Mouse (Mus musculus): ENCODE results near the gene Kif1c. TPM values are rescaled to one million over a fixed set of nuclear protein-coding genes. Genes with fewer than 3 reads are reported as not detected.

Kif1c gene
- total RNA-seq, 2 experiments from 2014 or later: 51.3 to 53.2 TPM

DNA sequence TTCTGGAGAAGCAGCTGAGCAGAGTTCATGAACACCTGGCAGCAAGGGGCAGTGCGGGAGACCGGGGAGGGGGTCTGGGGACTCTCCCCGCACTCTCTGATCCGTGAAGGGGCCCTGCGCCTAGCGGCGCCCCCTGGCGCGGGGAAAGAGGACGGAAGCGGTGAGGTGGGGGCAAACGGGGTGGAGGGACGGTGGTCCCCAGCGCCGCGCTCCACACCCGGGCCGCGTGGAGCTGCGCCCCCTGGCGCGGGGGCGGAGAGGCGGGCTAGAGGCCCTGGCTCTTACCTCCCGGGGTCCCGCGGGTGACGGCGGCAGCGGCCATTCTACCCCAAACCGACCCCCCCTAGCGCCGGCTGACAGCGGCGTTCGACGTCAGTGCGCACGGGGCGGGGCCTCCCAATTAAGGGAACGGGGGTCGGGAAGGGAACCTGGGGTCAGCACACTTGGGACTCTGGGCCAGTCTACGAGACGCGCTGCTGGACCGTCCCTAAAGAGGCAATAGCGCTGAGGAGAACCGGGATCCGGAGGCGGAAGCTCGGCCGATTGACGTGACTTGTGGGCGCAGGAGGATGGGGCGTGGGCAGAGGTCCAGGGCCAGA lies 12.6 kb upstream of the Kif1c start, which contains the start of gene Camta2:
TSS of gene Camta2 (minus strand) at position 505 of the 599 bp plus-strand sequence.
- intact Hi-C loops (cut with DNase I): loop anchor here (1.0 to 5.0 kb wide), 4 partner anchors 13 to 70 kb away; partner anchors contain the start of genes Inca1, Kif1c, Pfn1 and Spag7

DNA sequence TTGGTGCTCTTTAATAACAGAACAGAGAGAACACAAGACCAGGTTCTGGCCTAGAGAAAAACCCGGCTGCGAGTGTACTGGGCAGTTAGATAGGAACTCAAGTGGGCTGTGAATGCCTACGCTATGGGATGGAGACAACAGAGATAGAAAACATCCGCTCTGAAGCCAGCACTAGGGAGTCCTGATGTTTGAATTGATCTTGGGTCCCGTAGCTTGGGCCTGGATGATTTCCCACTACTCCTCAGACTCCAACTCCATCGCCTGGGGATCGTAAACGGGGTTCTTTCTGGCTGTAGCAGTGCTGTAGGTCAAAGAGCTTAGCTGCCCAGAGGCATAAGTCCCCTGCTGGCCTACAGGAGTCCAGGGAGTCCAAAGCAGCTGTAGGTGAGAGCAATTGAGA lies 12.0 kb upstream of the Kif1c start:
- intact Hi-C loops (cut with DNase I): loop anchor here (1.0 to 5.0 kb wide), 2 partner anchors 34 to 69 kb away; partner anchors contain the start of gene Pfn1
- DNase-seq (ENCODE audit: low spot score in 2 of 2): no peak

More for the DNA sequence above, 12.6 kb upstream of the Kif1c start, which contains the start of gene Camta2:
- DNase-seq (ENCODE audit: low spot score in 2 of 2): peak; percentile 86 to 88

DNA sequence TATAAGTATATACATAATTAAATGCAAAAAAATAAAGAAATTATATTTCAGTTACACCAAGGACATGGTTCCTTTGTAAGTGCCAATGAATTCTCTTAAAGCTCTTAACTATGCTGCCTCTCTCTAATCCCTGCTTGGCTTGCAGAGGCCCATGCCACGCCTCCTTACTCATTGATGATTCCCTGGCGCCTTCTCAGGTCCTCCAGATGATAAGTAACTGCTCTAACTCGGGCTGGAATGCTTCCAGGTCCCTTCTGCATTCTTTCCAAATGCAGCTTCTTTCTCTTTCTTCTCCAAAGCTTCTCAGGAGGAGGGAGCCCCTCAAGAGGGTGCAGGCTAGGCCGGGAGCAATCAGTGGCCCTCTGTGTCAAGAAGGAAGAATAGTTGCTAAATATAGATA lies 10.8 kb upstream of the Kif1c start:
- no peak for DNase-seq (ENCODE audit: low spot score in 2 of 2)
- intact Hi-C loops (cut with DNase I): loop anchor here (5.0 kb wide), 1 partner anchor 68 kb away; no protein-coding TSS in a partner anchor

DNA sequence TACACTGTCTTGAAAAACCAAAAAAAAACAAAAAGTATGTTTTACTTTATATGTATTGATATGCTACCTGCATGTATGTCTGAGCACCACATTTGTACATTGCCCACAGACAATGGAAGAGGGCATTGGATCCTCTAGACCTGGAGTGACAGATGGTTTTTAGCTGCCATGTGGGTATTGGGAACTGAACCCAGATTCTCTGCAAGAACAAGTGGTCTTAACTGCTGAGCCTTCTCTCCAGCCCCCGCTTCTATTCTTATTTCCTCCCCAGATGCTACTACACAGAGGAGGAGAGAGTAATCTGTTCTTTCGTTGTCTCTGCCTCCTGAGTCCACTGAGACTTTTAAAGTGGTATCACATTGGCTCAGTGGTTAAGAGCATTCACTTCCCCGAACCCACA lies 6.8 kb upstream of the Kif1c start:
- peak in 1 of 2 experiments; percentile 57 for DNase-seq (ENCODE audit: low spot score in 2 of 2)
- intact Hi-C loops (cut with DNase I): no loop called here

DNA sequence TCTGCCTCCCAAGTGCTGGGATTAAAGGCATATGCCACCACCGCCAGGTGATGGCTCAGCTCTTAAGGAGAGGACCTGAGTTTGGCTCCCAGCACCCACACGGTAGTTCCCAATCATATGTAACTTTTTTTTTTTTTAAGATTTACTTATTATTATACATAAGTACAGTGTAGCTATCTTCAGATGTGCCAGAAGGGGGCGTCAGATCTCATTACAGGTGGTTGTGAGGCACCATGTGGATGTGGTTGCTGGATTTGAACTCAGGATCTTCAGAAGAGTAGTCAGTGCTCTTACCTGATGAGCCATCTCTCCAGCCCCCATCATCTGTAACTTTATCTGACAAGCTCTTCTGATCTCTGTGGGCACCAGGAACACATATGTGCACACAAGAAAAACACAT lies 3.0 kb upstream of the Kif1c start:
- no peak for DNase-seq (ENCODE audit: low spot score in 2 of 2)
- intact Hi-C loops (cut with DNase I): no loop called here

DNA sequence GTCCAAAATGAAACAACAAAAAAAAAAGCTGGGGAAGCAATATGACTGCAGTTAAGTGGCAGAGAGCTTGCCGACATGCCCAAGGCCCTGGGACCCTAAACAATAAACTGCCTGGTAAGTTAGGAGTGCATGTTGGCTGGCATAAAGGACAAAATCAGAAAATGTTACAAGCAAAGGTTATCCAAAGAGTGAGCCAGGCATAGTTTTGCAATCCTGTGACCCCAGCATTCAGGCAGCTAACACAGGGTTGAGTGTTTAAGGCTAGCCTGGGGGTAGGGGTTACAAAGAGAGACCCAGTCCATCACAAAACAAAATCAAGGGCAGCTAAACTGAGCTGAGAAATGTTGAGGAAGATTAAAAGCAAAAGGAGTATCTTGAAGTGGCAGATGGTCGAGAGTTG lies 1.3 kb upstream of the Kif1c start:
- no peak for DNase-seq (ENCODE audit: low spot score in 2 of 2)
- intact Hi-C loops (cut with DNase I): no loop called here

DNA sequence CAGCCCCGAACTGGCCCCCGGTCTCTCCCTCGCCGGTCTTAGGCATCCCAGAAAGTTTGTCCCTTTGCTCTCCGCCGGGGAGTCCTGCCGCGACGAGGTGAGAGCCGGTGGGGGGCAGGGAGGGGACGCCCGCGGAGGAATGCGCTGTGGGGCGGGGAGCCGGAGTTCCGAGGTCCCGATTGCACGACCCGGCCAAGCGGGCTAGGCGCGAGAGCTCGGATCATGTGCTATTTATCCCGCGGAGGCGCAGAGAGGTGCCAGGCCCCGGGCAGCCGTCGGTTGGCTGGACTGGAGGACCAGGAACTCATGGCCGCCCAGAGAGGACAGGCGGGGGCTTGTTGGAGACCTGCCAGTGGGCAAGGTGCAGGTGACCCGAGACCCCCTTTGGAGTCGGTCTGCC lies 265 bp downstream of the Kif1c start:
- intact Hi-C loops (cut with DNase I): loop anchor here (1.0 kb wide), 1 partner anchor 13 kb away; no protein-coding TSS in a partner anchor
- DNase-seq (ENCODE audit: low spot score in 2 of 2): peak; percentile 45 to 56

DNA sequence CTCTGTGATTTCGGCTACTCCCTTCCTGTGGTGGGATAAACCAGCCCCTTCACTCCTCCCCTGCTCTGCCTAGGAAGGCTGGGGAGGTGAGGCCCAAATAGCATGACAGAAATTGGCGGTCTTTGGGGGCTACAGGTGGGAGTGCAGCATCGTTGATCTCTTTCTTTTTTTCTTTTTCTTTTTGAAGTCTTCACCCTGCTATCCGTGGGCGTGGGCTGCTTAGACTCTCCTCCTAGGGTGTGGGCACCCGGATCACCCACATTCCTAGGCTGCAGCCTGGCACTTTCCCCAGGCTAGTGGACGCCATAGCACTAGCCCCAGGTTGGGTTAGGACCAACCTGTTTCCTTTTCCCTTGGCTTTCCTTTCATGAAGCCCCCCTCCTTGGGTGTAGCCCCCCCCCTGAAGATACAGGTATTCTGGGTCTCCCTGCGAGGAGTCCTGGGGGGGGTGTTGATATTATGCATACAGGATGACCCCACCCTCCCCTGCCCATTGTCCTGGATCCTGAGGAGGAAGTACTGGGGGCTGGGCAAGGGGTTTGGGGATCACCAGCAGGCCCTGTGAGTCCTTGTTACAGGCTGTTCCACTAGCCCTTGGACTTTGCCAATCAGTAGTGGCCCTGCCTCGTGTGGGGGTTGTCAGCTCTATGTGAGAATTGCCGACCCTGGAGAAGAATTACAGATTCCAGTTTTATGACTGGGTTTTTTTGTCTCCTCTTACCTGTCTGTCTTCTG lies 1.0 kb downstream of the Kif1c start:
- intact Hi-C loops (cut with DNase I): no loop called here
- DNase-seq (ENCODE audit: low spot score in 2 of 2): peak in 1 of 2 experiments; percentile 41

DNA sequence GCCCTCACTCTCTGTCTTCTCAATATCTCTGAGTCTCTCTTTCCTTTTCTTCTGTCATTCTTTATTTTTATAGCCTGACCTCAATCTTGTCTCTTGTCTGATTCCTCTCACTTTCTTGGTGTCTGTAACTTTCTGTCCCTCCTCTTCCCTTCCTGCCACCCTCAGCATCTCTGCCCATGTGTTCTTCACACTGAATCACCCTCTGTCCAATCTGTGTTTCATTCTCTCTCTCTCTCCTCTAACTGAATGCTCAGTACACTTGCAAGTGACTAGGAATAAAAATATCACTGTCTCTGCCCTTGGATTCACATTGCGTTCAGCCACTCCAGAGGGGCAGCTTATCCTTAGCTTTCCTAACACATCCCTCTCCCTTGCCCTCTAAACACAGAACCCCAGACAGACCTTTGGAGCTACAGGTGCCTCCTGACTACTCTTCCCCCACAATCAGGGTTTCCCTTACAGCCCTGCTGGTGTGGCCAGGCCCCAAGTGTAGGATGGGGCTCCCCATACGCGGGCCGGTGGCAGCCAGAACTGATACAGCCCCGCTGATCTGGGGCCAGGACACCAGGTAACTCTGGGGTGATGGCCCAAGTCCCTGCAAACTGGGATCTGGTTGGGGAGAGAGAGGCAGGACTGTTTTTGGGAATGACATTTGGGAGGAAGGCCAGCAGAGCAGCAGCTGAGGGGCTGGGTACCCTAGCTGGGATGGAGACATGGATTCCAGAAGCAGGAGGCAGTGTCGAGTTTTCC lies 1.8 kb downstream of the Kif1c start:
- peak in 1 of 2 experiments; percentile 76 for DNase-seq (ENCODE audit: low spot score in 2 of 2)
- intact Hi-C loops (cut with DNase I): no loop called here

DNA sequence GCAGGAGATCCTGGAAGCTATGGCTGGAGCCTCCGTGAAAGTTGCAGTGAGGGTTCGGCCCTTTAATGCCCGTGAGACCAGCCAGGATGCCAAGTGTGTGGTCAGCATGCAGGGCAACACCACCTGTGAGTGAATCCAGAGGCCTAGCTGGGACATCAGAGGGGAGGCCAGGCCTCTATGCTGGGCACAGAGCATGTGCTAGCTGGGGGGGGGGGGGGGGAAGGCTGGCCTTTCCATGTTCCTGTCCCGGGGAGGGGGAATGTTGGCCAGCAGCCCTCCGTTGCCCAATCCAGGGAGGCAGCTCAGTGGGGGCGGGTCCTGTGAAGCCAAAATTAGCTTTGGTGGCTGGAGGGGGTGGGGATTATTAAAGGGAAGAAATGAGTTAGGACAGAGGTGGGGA lies 2.4 kb downstream of the Kif1c start:
- intact Hi-C loops (cut with DNase I): no loop called here

DNA sequence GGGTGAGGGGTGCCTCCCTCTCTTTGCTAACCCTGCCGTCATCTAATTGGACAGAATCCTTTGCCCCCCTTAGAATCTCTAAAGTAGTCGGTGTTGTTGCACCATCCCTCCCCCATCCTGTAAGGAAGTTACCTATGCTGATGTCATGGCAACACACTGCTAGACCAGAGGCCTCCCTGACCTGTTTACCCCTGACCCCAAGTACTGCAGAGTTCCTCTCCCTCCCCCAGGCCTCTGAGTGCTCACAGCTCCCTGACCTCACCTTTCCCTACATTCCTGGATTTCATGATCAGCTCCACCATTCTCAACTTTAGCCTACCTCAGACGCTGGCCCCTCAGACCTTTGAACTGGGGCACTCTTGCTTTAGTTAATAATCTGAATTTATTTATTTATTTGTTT lies 5.8 kb downstream of the Kif1c start:
- intact Hi-C loops (cut with DNase I): no loop called here

More for the DNA sequence above, 2.4 kb downstream of the Kif1c start:
- no peak for DNase-seq (ENCODE audit: low spot score in 2 of 2)

DNA sequence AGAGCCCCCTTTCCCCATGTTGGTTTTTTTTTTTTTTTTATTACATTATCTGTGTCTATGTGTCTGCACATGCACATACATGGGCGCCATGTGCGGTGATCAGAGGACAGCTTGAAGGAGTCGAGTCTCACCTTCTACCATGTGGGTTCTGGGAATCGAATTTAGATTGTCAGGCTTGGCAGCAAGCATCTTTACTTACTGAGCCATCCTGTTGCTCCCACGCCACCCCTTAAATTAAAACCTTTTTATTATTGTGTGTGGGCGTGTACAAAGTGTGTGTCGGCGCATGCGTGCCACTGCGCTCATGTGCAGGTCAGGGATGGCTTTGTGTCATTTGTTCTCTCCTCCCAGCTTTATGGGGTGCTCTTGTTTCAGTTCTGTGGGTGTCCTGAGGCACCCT lies 10.7 kb downstream of the Kif1c start:
- intact Hi-C loops (cut with DNase I): no loop called here
- peak in 1 of 2 experiments; percentile 61 for DNase-seq (ENCODE audit: low spot score in 2 of 2)

More for the DNA sequence above, 5.8 kb downstream of the Kif1c start:
- DNase-seq (ENCODE audit: low spot score in 2 of 2): no peak

DNA sequence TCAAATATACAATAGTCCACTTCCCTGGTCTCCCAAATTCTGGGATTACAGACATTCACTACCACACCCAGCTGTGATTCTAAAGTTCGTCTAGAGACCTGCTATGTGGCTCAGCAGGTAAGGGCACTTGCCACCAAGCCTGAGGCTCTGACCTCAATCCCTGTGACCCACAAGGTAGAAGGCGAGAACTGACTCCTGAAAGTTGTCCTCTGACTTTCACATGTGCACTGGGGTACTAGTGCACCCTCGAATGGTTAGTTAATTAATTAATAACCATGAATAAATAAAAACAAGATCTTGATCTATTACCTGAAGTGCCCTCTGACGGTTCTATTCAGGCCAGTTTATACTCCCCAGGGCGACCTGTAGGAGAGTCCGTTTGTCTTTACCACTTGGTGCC lies 12.9 kb downstream of the Kif1c start:
- intact Hi-C loops (cut with DNase I): no loop called here
- no peak for DNase-seq (ENCODE audit: low spot score in 2 of 2)

DNA sequence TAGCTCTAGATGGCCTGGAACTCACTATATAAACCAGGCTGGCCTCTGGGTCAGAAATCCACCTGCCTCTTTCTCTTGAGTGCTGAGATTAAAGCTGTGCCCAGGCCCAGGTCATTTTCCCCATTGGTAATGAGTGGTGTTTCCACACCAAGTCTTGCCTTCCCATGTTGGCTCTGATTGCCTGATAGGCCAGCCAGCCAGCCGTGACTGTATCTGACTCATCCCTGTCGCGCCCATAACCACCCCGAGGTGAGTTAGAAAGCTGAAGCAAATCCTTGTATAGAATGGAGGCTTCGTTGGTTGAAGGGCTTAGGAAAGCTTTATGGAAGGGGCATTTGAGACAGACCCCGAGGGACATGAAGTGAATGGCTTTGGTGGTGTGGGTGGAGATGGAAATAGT lies 15.5 kb downstream of the Kif1c start:
- intact Hi-C loops (cut with DNase I): no loop called here
- DNase-seq (ENCODE audit: low spot score in 2 of 2): no peak

DNA sequence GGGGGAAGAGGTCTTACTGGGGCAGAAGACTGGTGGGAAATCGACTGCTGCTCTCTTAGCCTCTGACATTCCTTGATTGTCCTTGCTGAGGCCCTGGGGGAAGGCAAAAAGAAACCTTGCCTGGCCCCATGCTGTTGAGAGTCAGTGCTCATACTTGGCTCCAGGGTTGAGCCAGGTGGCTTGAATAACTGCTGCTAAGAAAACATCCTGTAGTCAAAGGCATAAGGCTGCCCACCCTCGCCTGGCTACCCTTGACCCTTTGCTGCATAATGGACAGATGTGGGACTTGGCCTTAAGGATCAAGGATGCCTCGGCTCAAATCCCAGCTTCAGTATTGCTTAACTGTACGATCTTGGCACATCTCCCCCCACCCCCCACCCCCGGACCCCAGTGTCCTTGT lies 18.1 kb downstream of the Kif1c start:
- DNase-seq (ENCODE audit: low spot score in 2 of 2): no peak
- intact Hi-C loops (cut with DNase I): no loop called here

DNA sequence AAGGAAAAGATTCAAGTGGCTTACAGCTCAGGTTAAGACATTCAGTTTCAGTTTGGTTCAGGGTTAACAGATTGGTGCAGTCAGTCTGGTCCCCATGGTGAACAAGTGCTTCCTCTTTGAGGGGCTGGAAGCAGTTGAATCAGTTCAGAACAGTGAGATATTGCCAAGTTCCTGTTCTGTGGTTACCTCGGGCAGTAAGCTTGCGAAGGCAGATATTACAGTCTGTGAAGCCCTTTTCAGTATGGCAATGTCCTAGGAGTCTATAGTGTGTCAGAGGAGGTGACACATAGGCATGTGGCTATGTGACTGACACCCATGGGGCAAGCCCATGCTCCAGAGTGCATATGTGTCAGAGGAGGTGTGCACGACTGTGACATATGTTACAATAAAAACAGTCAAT lies 20.2 kb downstream of the Kif1c start:
- DNase-seq (ENCODE audit: low spot score in 2 of 2): no peak
- intact Hi-C loops (cut with DNase I): no loop called here

DNA sequence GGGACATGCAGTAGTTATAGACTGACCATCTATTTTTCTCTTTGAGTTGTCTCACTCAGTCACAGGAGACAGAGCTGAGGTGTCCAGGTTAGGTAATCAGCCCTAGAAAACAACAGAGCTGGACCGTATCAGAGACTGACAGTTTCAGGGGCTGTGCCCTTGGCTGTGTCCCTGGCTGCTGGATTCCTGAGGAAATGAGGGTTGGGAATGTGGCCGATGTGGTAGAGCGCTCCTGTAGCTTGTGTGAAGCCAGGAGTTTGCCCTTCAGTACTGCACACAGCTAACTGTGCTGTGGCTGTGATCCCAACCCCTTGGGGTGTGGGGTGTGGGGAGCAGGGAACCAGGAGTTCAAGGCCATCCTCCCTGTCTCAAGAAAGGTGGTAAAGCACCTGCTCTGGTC lies 20.7 kb downstream of the Kif1c start:
- intact Hi-C loops (cut with DNase I): no loop called here
- DNase-seq (ENCODE audit: low spot score in 2 of 2): no peak

DNA sequence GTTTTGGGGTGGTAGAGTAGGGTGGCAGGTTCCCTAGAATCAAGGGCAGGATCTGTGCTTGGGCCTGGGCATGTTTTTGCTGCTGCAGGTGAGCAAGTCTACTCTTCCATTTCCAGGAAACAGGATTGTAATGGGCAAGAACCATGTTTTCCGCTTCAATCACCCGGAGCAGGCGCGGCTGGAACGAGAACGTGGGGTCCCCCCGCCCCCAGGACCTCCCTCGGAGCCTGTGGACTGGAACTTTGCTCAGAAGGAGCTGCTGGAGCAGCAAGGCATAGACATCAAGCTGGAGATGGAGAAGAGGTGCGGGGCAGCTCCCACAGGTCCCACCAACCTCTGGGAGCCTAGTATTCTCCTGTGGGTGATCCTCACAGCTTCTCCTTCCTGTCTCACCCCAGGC lies 24.4 kb downstream of the Kif1c start:
- intact Hi-C loops (cut with DNase I): no loop called here
- DNase-seq (ENCODE audit: low spot score in 2 of 2): no peak

DNA sequence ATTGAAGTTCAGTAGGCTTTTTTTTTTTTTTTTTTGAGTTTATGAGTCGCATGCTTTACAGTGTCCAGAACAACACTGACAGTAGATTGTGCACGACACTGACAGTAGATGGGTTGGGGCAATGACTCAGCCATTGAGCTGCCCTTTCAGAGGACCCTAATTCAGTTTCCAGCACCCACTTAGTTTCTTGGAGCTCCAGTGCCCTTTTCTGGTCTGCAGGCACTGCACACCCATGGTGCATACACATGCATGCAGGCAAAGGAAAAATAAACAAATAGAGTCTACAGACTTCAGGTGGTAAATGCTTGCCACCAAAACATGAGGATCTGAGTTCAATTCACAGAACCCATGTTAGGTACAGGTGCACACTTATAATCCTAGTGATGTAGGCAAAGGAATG lies 26.2 kb downstream of the Kif1c start:
- intact Hi-C loops (cut with DNase I): no loop called here
- no peak for DNase-seq (ENCODE audit: low spot score in 2 of 2)

DNA sequence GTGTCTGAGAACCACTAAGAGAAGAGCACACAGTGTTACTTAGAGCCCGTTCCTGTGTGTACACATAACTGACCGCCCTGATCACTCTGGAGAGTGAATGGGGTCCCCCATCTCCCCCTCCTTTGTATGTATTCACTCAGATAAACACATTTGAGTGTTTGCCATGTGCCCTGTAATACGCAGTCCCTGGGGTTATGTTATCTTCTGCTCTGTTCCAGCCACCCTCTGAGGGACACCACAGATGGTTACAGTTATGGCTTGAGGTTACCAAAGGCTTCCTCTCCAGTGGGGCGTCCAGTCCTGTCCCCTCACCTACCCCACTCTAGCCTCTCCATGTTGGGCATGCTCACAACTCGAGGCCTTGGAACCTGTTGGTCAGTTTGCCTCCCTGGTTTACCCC lies 27.0 kb downstream of the Kif1c start:
- intact Hi-C loops (cut with DNase I): no loop called here
- DNase-seq (ENCODE audit: low spot score in 2 of 2): no peak
